Mouse (Mus musculus) intestine, embryonic 14.5 days (tissue): ENCODE measurements around the gene Cemip. TPM values are rescaled to one million over a fixed set of nuclear protein-coding genes. Genes with fewer than 3 reads are reported as not detected.

Source experiments
- ATAC-seq: fragments of 200-750 bp; cut with Nextera tagmentation; replicated peaks from 2 replicates; pipeline ENCODE4 v1.8.0; 2017; ENCODE audit warnings: low read depth, moderate number of reproducible peaks, moderate TSS enrichment, moderate library complexity; ENCODE audit not compliant: low FRiP score, low TSS enrichment
- DNase-seq: peaks from one replicate; pipeline ENCODE4 v3.0.0-alpha.2; 2018; ENCODE audit warnings: low spot score
- H3K27ac ChIP-seq: fragments of 300-500 bp; sonication (generic); 2 replicates; pipeline ENCODE4 v1.5.1; 2014; ENCODE audit warnings: low read depth, mild to moderate bottlenecking, control low read depth
- H3K27me3 ChIP-seq: fragments of 300-500 bp; sonication (generic); replicated peaks from 2 replicates; pipeline ENCODE4 v1.6.1; 2014; ENCODE audit warnings: low read length, control low read depth; ENCODE audit not compliant: control insufficient read depth, insufficient read depth
- H3K36me3 ChIP-seq: fragments of 300-500 bp; sonication (generic); 2 replicates; pipeline ENCODE4 v1.6.1; 2014; ENCODE audit warnings: low read length, control low read depth; ENCODE audit not compliant: control insufficient read depth, insufficient read depth
- H3K4me1 ChIP-seq: fragments of 300-500 bp; sonication (generic); replicated peaks from 2 replicates; pipeline ENCODE4 v1.6.1; 2014; ENCODE audit warnings: low read length, control low read depth, mixed read lengths; ENCODE audit not compliant: control insufficient read depth, insufficient read depth
- H3K4me2 ChIP-seq: fragments of 300-500 bp; sonication (generic); 2 replicates; pipeline ENCODE4 v1.6.1; 2014; ENCODE audit warnings: low read length
- H3K4me3 ChIP-seq: fragments of 300-500 bp; sonication (generic); 2 replicates; pipeline ENCODE4 v1.5.1; 2014; ENCODE audit warnings: low read depth, low read length, control low read depth, mixed read lengths
- H3K9ac ChIP-seq: fragments of 300-500 bp; sonication (generic); 2 replicates; pipeline ENCODE4 v1.6.1; 2014; ENCODE audit warnings: mild to moderate bottlenecking, low read length
- H3K9me3 ChIP-seq: fragments of 300-500 bp; sonication (generic); 2 replicates; pipeline ENCODE4 v1.6.1; 2016; ENCODE audit warnings: low read length, control low read depth; ENCODE audit not compliant: control insufficient read depth
- WGBS: fragments of 180-500 bp; shearing (Covaris S2); extraction: QIAGEN DNeasy Blood & Tissue Kit; methylation state at CpG from one replicate; pipeline ENCODE4 v1.1.7; 2014; 5-methylcytosine and 5-hydroxymethylcytosine counted together
- polyA plus RNA-seq: library from polyadenylated mRNA; unstranded; fragments of >200 nt; fragmentation: Nextera tagmentation; extraction: Ambion mirVana; gene quantifications from 2 replicates; pipeline ENCODE4 v1.2.1, GENCODE M21; 2014

Cemip gene
- polyA plus RNA-seq, 1 experiment from 2014 or later: 0.49 TPM

DNA sequence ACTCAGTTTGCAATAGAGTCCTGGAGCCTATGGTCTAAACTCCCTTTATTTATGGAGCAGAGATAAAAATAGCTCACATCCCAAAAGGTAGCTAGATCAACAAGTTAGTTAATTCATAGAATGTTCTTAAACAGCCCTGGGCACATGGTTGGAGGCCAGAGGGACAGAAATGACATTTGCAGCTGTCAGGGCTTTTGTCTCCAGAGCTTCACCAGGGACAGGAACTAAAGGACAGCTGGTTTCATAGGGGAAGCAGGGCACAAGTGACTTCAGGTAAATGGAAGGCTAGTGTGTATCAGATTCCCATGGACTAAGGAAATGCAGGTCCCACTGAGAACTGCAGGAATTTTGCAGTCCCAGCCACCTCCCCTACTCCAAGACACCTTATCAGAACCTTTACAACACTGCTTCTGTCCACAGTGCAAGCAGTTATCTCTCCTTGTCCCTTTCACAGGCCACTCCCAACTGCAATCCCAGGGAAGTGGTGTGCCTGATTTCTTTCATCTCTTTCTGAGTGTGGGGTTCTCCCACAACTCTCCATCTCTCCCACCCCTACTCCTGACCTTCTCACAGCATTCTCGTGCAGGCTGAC is 107.3 kb downstream of the Cemip start:
- H3K27ac ChIP-seq: no peak overlapping the region
- ATAC-seq (no peak), DNase-seq (no peak)

DNA sequence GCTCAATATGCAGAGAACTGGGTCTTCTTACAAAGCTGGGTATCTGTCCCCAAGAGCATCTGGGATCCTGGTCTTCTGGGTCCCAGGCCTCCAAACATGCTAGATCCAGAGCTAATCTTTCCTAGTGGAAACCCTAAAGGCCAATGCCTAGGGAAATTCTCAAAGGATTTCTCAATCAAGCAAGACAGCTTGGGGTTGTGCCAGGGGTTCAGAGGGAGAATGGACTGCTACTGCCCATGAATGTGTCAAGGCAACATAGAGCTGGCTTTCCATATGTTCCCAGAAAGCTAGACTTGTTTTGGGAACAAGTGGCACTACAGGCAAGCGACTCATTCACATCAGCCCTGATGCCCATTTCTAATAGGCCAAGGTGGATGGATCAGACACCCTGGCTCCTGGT is 107.9 kb downstream of the Cemip start:
- Histone ChIP-seq H3K27ac (no peak overlapping the region), H3K4me3 (no peak overlapping the region), H3K9ac (no peak overlapping the region), H3K27me3 (no peaks in the 10 kb centered on the region), H3K4me1 (no peaks in the 10 kb centered on the region), H3K9me3 (no peaks in the 10 kb centered on the region), H3K36me3 (no peaks in the 10 kb centered on the region), H3K4me2 (no peak overlapping the region)
- DNase-seq: no peak
- ATAC-seq: no peak
- 85% methylated on average over 1 of the region's 1 CpGs for WGBS

More for the DNA sequence above, 107.3 kb downstream of the Cemip start:
- WGBS: 28% methylated on average over 1 of the region's 1 CpGs
- H3K27me3 ChIP-seq: no peaks in the 10 kb centered on the region
- no peaks in the 10 kb centered on the region for H3K4me1 ChIP-seq
- no peaks in the 10 kb centered on the region for H3K36me3 ChIP-seq
- no peaks in the 10 kb centered on the region for H3K9me3 ChIP-seq
- no peak overlapping the region for H3K4me2 ChIP-seq
- no peak overlapping the region for H3K4me3 ChIP-seq
- no peak overlapping the region for H3K9ac ChIP-seq

DNA sequence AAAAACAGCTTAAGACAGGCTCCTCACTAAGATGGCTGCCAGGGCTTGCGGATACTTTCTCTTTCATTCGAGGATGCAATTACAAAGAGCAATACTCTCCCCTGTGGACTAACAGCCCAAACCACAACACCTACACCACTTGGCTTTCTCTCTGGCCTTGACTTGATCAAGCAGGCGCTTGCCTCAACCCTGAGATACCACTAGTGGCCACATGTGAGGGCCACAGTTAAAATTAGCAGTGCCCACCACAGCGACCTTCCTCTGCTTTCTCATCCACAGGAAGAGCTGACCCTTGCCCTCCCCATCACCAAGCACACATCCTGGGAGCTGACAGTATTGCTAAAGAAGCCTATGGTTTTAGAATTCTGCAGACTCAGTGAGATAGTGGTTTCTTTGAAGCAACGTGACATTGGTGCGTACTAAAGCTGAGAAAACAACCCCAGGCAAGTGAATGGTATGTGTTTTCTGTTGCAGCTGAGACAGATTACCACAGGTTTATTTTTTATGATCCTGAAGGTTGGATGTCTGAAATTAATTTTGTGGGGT is 109.8 kb downstream of the Cemip start:
- H3K4me1 ChIP-seq: no peaks in the 10 kb centered on the region; the same call in 1 of the 2 replicates
- H3K27ac ChIP-seq: no peak overlapping the region
- H3K4me3 ChIP-seq: no peak overlapping the region
- no peaks in the 10 kb centered on the region for H3K9me3 ChIP-seq
- ATAC-seq: no peak
- WGBS: 81% methylated on average over 6 of the region's 6 CpGs
- no peak for DNase-seq
- H3K9ac ChIP-seq: no peak overlapping the region
- no peak overlapping the region for H3K4me2 ChIP-seq
- no peaks in the 10 kb centered on the region for H3K36me3 ChIP-seq
- H3K27me3 ChIP-seq: no peaks in the 10 kb centered on the region

DNA sequence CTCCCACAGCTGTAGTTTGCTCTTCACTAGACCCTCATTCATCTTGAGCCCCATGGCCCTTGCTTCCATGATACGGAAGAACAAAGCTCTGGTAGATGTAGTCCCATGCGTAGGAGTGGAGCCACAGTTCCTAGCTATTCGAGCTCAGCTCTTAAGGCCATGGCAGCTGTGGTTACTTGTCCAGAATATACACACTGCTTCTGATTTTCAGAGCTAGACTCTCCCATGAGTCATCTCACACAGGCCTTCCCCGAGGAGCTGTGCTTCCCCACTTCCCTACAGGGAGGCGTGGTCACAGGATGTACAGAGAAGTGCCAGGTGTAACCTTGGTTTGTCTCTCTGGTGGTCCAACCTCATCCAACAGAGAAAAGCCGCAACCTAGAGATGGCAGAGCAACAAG is 111.0 kb downstream of the Cemip start:
- 85% methylated on average over 6 of the region's 6 CpGs for WGBS
- H3K9ac ChIP-seq: no peak overlapping the region

DNA sequence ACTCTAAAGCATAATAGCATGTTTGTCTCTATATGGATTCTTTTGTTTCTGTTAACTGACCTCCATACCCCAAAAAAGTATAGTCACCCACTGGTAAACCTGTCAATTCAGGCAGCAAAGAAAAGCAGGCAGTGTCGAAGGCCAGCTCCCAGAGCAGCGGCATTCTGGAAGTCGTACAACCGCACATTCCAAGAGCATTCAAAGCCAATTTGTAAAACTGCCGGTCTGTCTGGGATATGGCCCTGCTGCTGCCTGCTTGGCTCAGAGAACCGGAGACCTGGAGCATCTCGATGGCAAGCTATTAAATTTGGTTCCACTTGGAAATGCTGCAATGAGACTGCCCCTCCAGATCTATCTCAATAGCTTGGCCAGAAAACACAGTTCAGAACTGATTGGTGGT is 113.8 kb downstream of the Cemip start:
- H3K4me2 ChIP-seq: no peak overlapping the region
- no peak for ATAC-seq
- WGBS: 34% methylated on average over 7 of the region's 7 CpGs
- no peak for DNase-seq
- H3K27ac ChIP-seq: no peak overlapping the region
- no peak overlapping the region for H3K4me3 ChIP-seq
- no peaks in the 10 kb centered on the region for H3K36me3 ChIP-seq
- H3K4me1 ChIP-seq: no peaks in the 10 kb centered on the region; the same call in 1 of the 2 replicates
- no peak overlapping the region for H3K9ac ChIP-seq
- no peaks in the 10 kb centered on the region for H3K9me3 ChIP-seq
- H3K27me3 ChIP-seq: no peaks in the 10 kb centered on the region

More for the DNA sequence above, 111.0 kb downstream of the Cemip start:
- no peak for DNase-seq
- Histone ChIP-seq H3K4me1 (no peaks in the 10 kb centered on the region; the same call in 1 of the 2 replicates), H3K9me3 (no peaks in the 10 kb centered on the region), H3K27me3 (no peaks in the 10 kb centered on the region), H3K4me2 (no peak overlapping the region), H3K4me3 (no peak overlapping the region), H3K27ac (no peak overlapping the region), H3K36me3 (no peaks in the 10 kb centered on the region)
- no peak for ATAC-seq

DNA sequence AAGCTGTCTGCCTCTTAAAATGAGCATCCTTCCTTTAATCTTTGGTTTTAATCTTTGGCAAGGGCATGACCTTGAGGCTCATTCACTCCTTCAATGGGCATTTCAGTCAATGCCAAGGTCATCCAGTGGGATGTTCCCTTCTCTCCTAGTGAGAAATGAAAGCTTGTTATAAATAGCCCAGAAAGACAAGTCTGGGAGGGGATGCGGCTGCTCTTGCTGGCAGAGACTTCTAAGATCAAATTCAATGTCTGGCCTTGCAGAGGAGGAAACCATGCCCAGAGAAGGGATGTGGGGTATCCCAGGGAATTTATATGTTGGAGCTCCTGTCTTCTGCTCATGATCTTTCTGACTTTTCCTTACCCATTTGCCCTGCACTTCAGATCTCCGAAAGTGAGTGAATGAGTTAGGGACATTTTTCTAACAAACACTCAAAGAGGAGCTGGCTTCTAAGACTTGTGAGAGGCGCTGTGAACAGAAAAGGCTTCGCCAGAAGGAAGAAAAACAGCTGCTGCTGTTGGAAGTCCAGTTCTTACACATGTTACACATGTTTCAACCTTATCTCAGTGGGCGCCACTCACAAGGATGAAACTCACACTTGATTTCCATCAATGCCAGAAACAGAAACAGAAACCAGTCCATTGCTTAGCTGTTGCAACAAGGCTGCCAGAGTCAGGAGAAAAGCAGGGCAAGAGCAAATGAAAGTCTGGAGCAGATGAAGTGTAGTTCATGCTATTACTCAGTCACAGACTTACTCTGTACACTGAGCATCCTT is 120.1 kb downstream of the Cemip start:
- ATAC-seq (no peak), DNase-seq (no peak)
- no peaks in the 10 kb centered on the region for H3K9me3 ChIP-seq
- no peaks in the 10 kb centered on the region for H3K4me1 ChIP-seq
- no peaks in the 10 kb centered on the region for H3K27me3 ChIP-seq
- WGBS: 65% methylated on average over 5 of the region's 5 CpGs
- H3K9ac ChIP-seq: no peak overlapping the region
- no peak overlapping the region for H3K4me3 ChIP-seq
- H3K36me3 ChIP-seq: no peaks in the 10 kb centered on the region
- H3K27ac ChIP-seq: no peak overlapping the region
- no peak overlapping the region for H3K4me2 ChIP-seq

DNA sequence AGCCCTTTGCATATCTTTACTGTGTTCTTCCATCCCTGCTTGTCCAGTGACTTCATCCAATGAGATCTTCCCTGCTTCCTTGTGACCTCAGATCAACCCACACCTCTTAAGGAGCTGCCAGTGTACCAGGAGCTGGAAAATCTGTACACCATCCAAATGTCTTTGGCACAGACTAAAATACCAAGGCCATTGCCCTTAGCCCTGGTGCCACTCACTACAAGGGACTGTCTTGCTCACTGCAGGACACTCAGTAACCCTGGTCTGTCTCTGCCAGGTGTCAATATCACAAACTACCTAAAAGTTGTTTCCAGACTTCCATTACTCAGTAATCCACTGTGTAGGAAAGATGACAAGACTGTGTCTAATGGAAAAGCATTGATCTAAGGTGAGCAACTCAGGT is 121.1 kb downstream of the Cemip start:
- no peaks in the 10 kb centered on the region for H3K27me3 ChIP-seq
- no peak overlapping the region for H3K4me2 ChIP-seq
- ATAC-seq (no peak), DNase-seq (no peak)
- no peak overlapping the region for H3K27ac ChIP-seq
- no peaks in the 10 kb centered on the region for H3K4me1 ChIP-seq
- no peak overlapping the region for H3K9ac ChIP-seq
- H3K36me3 ChIP-seq: no peaks in the 10 kb centered on the region
- H3K4me3 ChIP-seq: no peak overlapping the region
- no peaks in the 10 kb centered on the region for H3K9me3 ChIP-seq

DNA sequence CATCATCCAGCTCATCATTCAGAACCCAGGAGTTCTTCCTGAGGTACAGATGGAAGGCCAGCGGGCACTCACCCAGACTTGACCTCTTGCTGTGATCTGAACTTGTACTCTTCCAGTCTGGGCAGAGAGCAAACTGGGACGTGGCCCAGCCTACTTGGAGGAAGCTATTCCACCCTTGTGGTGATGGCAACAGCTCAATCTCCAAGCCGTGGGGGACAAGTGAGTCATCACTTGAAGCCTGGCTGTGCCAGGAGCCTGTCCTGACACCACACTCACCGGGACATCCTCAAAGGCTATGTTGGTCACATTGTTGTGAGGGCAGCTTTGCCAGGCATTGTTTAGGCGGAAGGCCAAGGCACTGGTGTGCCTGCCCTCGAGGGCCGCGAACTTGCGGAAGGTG is 133.8 kb downstream of the Cemip start:
- Histone ChIP-seq H3K27me3 (no peaks in the 10 kb centered on the region), H3K27ac (no peak overlapping the region), H3K9ac (no peak overlapping the region), H3K36me3 (no peaks in the 10 kb centered on the region), H3K9me3 (no peaks in the 10 kb centered on the region), H3K4me1 (no peaks in the 10 kb centered on the region), H3K4me2 (no peak overlapping the region), H3K4me3 (no peak overlapping the region)
- 92% methylated on average over 9 of the region's 9 CpGs for WGBS
- DNase-seq: no peak
- no peak for ATAC-seq

DNA sequence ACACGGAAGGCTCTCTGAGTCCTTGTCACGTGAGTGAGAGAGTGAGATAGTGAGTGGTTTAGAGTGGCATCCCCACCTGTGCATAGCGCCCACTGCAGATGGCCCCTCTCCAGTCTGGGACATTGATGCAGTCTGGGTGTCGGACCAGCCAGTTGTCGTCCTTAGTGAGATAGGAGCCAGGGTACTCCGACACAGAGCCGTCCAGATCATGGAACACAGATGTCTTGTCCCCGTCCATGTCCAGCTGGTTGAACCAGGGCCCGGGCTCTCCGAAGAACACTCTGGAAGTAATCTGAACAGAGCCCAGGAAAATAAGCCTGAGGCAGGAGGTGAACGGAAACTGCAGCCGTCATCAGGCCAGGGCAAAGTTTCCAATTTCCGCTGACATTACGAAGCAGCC is 135.0 kb downstream of the Cemip start:
- Histone ChIP-seq H3K27ac (no peak overlapping the region), H3K9ac (no peak overlapping the region), H3K4me1 (no peaks in the 10 kb centered on the region), H3K4me2 (no peak overlapping the region), H3K36me3 (no peaks in the 10 kb centered on the region), H3K27me3 (no peaks in the 10 kb centered on the region), H3K4me3 (no peak overlapping the region), H3K9me3 (no peaks in the 10 kb centered on the region)
- 88% methylated on average over 14 of the region's 14 CpGs for WGBS
- ATAC-seq (no peak), DNase-seq (no peak)
